Mouse (Mus musculus) ES-E14 (cell line): ENCODE data around the gene Fam198b.

Source experiments
- HCFC1 ChIP-seq: IDR thresholded peaks from 2 replicates; pipeline ENCODE4 v1.6.1; 2012; ENCODE audit warnings: low read length, inconsistent platforms, borderline replicate concordance; ENCODE audit not compliant: insufficient read depth
- MAFK ChIP-seq: IDR thresholded peaks from 2 replicates; pipeline ENCODE4 v1.6.1; 2014; ENCODE audit warnings: mild to moderate bottlenecking, low read depth, low read length, inconsistent platforms; ENCODE audit not compliant: insufficient read depth
- ZC3H11A ChIP-seq: IDR thresholded peaks from 2 replicates; pipeline ENCODE4 v1.6.1; 2012; ENCODE audit warnings: low read depth, mild to moderate bottlenecking, inconsistent platforms, low read length, borderline replicate concordance

GRCm38 (mm10) chr3:79852108-79852507, 32.2 kb upstream of the Fam198b start:
- TF ChIP-seq HCFC1 (no peak), MAFK (no peak), ZC3H11A (no peak)
